Mouse (Mus musculus) lung, postnatal 14 days (tissue): ENCODE data around the gene Otud7b.

Experiments used
- DNase-seq: peaks from one replicate; pipeline ENCODE4 v3.0.0; 2021

Otud7b gene

DNA sequence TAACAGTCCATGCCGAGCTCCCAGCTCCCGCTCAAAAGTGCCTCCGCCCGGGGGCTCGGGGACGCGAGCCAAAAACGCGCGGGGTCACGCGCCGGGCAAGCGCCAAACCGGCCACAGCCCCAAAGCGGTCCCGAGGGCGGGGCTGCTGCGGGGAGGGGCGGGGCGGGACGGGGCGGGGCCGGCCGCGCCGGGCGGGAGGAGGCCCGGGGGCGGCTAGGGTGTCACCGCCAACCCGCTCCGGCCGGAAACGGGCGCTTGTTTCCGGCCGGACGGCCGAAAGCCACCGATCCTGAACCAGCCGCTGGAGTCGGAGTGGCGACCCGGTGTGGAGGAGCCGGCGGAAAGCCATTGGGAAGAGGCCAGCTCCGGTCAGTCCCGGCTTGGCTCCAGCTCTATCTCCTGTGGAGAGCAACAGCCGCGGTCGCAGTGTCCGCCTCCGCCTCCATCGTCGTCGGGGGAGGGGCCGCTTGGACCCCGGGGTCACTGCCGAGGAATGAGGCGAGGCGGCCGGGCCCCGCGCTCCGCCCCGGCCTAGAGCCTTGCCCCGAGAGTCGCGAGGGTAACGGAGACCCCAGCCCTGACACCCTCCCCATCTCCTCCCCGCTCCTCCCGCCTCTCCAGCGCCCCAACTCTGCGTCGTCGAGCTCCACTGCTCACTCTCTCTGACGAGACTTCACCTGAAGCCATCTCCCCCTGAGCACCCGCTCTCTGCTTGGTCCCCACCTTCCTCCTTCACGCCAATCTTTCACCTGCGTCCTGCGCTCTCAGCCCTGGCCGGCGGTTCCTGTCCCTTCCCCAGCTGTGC is at the start of gene Otud7b:
Gene Otud7b (plus strand): TSS at position 267 of the 805 bp plus-strand sequence.
- peak; percentile 82 for DNase-seq

GRCm38 (mm10) chr3:96055294-96055693 is 49.0 kb upstream of the Otud7b start:
- DNase-seq: no peak

DNA sequence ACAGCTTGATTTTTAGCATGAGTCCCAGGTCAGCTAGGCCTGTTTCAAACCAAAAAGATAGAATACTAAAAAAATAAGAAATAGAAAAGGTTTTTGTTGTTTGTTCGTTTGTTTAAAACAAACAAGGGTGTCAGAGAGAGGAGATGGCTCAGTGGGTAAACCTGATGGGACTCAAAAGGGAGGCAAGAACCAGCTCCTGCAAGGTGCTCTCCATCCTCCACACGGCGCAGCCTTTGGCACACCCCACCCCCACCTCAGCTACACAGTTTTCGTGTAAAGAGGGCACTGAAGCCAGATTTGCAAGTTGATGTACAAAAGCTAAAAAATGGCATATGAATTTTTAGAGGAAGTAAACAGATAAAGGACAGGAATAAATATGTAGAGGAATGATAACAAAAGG is 48.3 kb upstream of the Otud7b start:
- no peak for DNase-seq

DNA sequence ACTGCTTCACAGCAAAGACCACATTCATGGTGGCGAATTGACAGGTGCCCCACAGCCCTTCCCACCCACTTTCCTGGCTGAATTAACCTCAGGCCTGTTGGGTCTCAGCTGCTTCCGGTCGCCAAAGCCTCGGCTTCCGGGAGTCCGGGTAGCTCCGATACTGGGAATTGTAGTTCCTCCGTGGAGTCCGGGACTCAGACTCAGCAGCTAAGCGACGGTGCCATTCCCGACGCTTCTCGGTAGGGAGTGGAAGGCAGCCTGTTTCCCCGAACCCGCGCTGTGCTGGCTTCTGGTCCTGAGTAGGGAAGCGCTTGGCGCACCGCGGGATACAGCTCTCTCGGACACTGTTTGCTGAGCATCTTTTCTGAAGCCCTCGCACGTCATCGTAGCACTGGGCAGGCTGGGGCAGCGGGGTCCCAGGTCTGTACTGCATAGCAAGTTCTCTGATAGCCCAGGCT is 46.6 kb upstream of the Otud7b start:
- peak; percentile 86 for DNase-seq

- DNase-seq: peak; percentile 67
Observed at GRCm38 (mm10) chr3:96058231-96058896, 46.0 kb upstream of the Otud7b start, which contains the start of gene Vps45. TSS of gene Vps45 (minus strand) at chr3:96058466.

DNA sequence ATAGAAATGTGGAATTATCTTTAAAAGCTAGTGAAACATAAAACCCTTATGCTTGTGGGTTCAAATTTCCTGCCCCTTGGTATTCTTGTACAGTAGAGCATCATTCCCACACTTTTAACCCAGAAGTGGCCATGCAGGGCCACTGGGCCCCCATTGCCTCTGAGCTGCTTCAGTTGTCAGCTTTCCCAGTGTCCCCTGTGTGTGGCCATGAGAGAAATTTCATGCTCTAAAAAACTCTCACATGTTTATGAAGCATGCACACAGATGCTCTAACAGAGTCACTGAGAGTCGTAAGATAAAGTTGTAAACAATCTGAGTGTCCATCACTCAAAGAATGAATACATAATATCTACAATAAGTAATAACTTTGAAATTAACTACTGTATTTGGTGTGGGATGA is 44.2 kb upstream of the Otud7b start:
- no peak for DNase-seq

- no peak for DNase-seq
Observed at GRCm38 (mm10) chr3:96063299-96063698, 41.0 kb upstream of the Otud7b start.

DNA sequence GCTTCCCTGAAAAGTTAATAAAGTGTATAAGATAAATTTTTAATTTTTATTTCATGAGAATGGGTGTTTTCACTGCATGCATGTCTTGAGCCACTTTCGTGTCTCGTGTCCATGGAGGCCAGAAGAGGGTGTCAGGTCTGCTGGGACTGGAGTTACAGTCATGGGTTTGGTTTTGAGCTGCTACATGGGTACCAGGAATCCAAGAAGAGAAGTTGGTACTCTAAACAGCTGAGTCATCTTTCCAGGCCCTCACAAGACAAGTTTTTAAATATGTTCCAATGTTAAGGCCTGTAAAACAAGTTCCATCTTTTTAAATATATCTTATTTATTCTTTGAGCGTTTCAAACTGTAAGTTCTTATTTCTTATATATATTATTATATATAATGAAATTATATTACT is 40.1 kb upstream of the Otud7b start:
- no peak for DNase-seq

DNA sequence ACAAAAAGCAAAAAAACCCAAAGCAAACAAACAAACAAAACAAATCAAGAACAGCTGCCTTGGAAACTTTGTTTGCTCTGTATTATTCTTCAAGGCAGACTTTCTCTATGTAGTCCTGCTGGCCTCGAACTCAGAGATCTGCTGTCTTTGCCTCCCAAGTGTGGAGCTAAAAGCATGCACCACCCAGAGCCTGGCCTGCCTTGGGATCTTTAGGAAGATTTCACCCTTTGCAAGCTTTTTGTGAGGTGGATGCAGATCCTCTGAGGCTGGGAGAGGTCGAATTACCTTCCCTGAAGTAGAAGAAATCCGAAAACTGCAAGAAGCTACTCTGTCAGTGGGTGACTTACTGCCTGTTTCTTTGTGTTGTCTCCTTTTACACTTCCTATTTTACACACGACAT is 39.2 kb upstream of the Otud7b start:
- DNase-seq: no peak

DNA sequence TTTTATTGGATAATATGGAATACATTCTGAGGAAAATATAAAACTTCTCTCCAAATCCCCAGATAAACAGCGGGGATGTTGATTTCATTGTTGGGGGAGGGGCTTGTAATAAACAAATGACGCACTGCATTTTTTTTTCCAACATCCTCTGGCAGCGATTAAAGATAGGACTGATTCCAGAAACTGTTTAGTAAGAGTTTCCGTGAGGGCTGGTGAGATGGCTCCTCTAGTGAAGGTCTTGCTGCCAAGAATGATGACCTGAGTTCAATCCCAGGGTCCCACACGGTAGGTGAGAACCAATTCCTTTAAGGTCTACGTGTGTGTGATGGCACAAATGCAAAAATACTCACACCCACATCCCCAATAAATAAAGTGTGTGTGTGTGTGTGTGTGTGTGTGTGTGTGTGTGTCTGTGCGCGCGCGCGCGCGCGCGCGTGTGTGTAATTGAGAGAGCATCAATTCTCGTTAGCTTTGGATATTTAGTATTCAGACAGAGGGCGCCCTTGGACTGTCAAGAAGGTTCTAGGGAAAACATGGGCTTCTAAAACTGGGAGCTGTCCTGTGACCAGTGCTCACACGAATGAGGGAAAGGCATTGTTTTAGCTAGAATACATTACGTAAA is 38.5 kb upstream of the Otud7b start:
- DNase-seq: peak; percentile 68

DNA sequence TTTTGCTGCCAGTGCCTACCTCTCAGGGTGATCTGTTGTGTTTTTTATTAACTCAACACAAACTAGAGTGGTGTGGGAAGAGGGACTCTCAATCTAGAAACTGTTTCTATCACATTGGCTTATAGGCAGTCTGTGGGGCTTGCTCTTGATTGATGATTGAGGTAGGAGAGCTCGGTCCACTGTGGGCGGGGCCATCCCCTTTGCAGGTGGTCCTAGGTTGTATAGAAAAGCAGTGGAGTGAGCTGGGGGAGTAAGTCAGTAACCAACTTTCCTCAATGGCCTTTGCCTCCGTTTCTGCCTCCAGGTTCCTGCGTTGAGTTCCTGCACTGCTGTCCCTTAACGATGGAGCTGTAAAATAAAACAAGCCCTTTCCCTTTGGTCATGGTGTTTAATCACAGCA is 37.6 kb upstream of the Otud7b start:
- DNase-seq: no peak

GRCm38 (mm10) chr3:96069046-96069445 is 35.3 kb upstream of the Otud7b start:
- no peak for DNase-seq

GRCm38 (mm10) chr3:96069542-96069941 is 34.8 kb upstream of the Otud7b start:
- DNase-seq: no peak

GRCm38 (mm10) chr3:96070241-96070640 is 34.1 kb upstream of the Otud7b start:
- DNase-seq: no peak

- DNase-seq: no peak
Observed at GRCm38 (mm10) chr3:96072921-96073486, 31.3 kb upstream of the Otud7b start.

DNA sequence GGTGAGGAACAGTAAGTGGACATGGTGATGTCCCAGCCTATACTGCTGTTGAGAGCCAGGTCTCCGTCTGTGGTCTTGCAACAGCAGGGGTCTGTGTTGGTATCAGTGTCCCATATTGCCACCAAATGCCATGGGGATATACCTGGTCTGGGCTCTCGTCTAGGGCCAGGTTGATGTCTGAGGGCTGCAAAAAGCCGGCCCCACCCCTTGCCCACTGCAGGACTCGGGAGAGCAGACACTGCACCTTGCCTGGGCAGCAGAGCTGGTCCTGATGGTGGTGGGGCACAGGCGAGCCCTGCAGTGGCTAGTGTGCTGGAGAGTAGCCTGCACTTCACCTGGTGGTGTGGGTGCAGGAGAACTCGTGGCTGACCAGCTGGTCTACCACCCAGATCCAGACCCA is 26.3 kb upstream of the Otud7b start:
- no peak for DNase-seq

DNA sequence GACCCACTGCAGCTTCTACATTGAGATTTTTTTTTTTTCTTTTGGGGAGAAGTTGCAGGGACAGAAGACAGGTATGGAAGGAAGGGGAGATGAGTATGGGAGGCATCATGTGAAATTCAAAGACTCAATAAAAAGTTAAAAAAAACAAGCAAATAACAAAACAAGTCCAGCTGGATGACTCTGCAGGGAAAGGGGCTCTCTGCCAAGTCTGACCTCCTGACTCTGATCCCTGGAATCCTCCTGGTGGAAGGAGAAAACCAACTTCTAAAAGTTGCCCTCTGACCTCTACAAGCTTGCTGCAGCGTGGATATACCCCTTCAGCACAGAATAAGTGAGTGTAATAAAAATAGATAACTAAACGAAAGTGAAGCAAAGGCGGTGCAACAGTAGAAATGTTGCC is 25.6 kb upstream of the Otud7b start:
- DNase-seq: no peak

- peak; percentile 39 for DNase-seq
Observed at GRCm38 (mm10) chr3:96081006-96081405, 23.3 kb upstream of the Otud7b start.

DNA sequence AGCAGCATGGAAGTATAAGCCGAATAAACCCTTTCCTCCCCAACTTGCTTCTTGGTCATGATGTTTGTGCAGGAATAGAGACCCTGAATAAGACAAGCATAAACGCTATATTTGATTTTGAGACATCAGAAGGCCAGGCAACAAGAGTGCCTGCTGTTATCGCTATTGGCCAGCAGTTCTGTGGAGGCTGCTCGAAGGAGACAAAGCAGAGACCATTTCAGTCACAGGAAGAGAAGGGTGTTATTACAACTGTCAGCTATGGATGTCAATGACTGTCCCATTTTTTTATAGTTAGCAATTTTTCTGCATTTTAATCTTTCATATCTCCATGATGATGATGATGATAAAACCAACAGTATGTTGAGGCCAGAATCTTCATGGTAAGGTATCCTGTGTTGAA is 22.7 kb upstream of the Otud7b start:
- DNase-seq: no peak

GRCm38 (mm10) chr3:96082100-96082499 is 22.2 kb upstream of the Otud7b start:
- DNase-seq: no peak

DNA sequence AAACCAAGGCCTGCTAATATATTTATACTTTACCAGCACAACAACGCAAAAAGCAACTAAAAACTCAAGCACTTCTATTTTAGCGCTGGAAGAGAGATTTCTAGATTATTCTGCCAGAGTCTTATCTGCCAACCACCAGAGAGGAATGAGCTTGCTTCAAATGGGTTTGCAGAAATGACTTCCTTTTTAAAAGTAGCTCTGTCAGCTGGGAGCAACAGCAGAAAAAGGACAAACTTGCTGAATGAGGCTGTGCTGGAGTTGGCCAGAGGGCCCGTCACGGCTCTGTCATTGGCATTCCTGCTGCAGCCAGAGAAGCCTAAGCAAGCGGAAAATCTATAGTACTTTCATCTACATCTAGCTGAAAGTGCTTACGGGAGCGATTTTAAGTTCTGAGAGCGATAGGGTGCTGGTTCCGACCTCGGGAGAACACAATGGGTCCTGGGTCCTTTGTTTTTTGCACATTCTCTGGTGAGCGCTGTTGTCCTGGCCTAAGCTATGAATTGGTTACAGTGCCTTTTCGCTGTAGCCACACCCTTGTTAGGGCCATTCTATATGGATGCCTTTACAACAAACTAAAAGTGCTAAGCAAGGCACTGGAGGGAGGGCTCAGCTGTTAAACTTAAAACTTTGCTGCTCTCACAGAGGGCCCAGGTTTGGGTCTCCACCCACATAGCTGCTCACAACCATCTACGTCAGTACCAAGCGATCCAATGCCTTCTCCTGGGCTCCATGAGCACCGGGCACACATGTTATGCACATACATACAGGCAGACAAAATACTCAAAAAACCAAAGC is 21.4 kb upstream of the Otud7b start:
- no peak for DNase-seq

GRCm38 (mm10) chr3:96084146-96084755 is 20.1 kb upstream of the Otud7b start:
- no peak for DNase-seq
